Mouse (Mus musculus) lung, embryonic 15.5 days (tissue): ENCODE measurements around the gene Il17a. TPM values are rescaled to one million over a fixed set of nuclear protein-coding genes. Genes with fewer than 3 reads are reported as not detected.

Source experiments
- ATAC-seq: fragments of 200-750 bp; cut with Nextera tagmentation; 2 replicates; pipeline ENCODE4 v1.8.0; 2017; ENCODE audit warnings: moderate number of reproducible peaks, borderline replicate concordance; ENCODE audit not compliant: low FRiP score, low TSS enrichment; ENCODE audit errors: extremely low read depth
- H3K27ac ChIP-seq: fragments of 300-500 bp; sonication (generic); 2 replicates; pipeline ENCODE4 v1.5.1; 2015; ENCODE audit warnings: moderate library complexity, mild to moderate bottlenecking, inconsistent platforms
- H3K27me3 ChIP-seq: fragments of 300-500 bp; sonication (generic); 2 replicates; pipeline ENCODE4 v1.6.1; 2015; ENCODE audit warnings: inconsistent platforms
- H3K36me3 ChIP-seq: fragments of 300-500 bp; sonication (generic); 2 replicates; pipeline ENCODE4 v1.6.1; 2015; ENCODE audit warnings: inconsistent platforms
- H3K4me1 ChIP-seq: fragments of 300-500 bp; sonication (generic); 2 replicates; pipeline ENCODE4 v1.6.1; 2015; ENCODE audit warnings: inconsistent platforms
- H3K4me2 ChIP-seq: fragments of 300-500 bp; sonication (generic); 2 replicates; pipeline ENCODE4 v1.6.1; 2015; ENCODE audit warnings: inconsistent platforms, mild to moderate bottlenecking, moderate library complexity
- H3K4me3 ChIP-seq: fragments of 300-500 bp; sonication (generic); 2 replicates; pipeline ENCODE4 v1.5.1; 2015; ENCODE audit warnings: mild to moderate bottlenecking, inconsistent platforms
- H3K9ac ChIP-seq: fragments of 300-500 bp; sonication (generic); 2 replicates; pipeline ENCODE4 v1.6.1; 2015; ENCODE audit warnings: inconsistent platforms
- H3K9me3 ChIP-seq: fragments of 300-500 bp; sonication (generic); 2 replicates; pipeline ENCODE4 v1.6.1; 2016; ENCODE audit warnings: inconsistent platforms
- WGBS: fragments of 180-500 bp; shearing (Covaris S2); methylation state at CpG from one replicate; pipeline ENCODE4 v1.1.7; 2015; 5-methylcytosine and 5-hydroxymethylcytosine counted together
- polyA plus RNA-seq: library from polyadenylated mRNA; unstranded; fragments of >200 nt; fragmentation: Nextera tagmentation; extraction: Ambion mirVana; gene quantifications from 2 replicates; pipeline ENCODE4 v1.2.1, GENCODE M21; 2015

Il17a gene
- not detected in 2 replicates for polyA plus RNA-seq

- no peak for ATAC-seq
- Histone ChIP-seq H3K36me3 (no peaks in the 10 kb centered on the region), H3K9me3 (no peaks in the 10 kb centered on the region), H3K9ac (no peak within 1 kb of the TSS), H3K27me3 (no peaks in the 10 kb centered on the region), H3K4me3 (no peak within 1 kb of the TSS), H3K27ac (no peak within 1 kb of the TSS), H3K4me2 (no peak within 1 kb of the TSS), H3K4me1 (no peaks in the 10 kb centered on the region)
- 88% methylated on average over 10 of the region's 10 CpGs for WGBS
Observed at GRCm38 (mm10) chr1:20730903-20731302, at the start of gene Il17a. Gene Il17a (plus strand): TSS chr1:20730905.

GRCm38 (mm10) chr1:20682849-20683248 lies 47.9 kb upstream of the Il17a start:
- Histone ChIP-seq H3K4me3 (no peak overlapping the region), H3K9ac (no peak overlapping the region), H3K4me1 (no peaks in the 10 kb centered on the region), H3K4me2 (no peak overlapping the region), H3K36me3 (no peaks in the 10 kb centered on the region), H3K27me3 (no peaks in the 10 kb centered on the region), H3K9me3 (no peaks in the 10 kb centered on the region), H3K27ac (no peak overlapping the region)
- ATAC-seq: no peak

GRCm38 (mm10) chr1:20683386-20683785 lies 47.3 kb upstream of the Il17a start:
- ATAC-seq: no peak
- no peaks in the 10 kb centered on the region for H3K27me3 ChIP-seq
- H3K9me3 ChIP-seq: no peaks in the 10 kb centered on the region
- H3K9ac ChIP-seq: no peak overlapping the region
- 91% methylated on average over 5 of the region's 5 CpGs for WGBS
- no peaks in the 10 kb centered on the region for H3K4me1 ChIP-seq
- no peaks in the 10 kb centered on the region for H3K36me3 ChIP-seq
- H3K27ac ChIP-seq: no peak overlapping the region
- H3K4me2 ChIP-seq: no peak overlapping the region
- H3K4me3 ChIP-seq: no peak overlapping the region

GRCm38 (mm10) chr1:20683853-20684252 lies 46.9 kb upstream of the Il17a start:
- Histone ChIP-seq H3K36me3 (no peaks in the 10 kb centered on the region), H3K4me2 (no peak overlapping the region), H3K27ac (no peak overlapping the region), H3K4me1 (no peaks in the 10 kb centered on the region), H3K4me3 (no peak overlapping the region), H3K9ac (no peak overlapping the region), H3K27me3 (no peaks in the 10 kb centered on the region), H3K9me3 (no peaks in the 10 kb centered on the region)
- WGBS: 61% methylated on average over 3 of the region's 3 CpGs
- no peak for ATAC-seq

- Histone ChIP-seq H3K4me2 (no peak overlapping the region), H3K9me3 (no peaks in the 10 kb centered on the region), H3K4me1 (no peaks in the 10 kb centered on the region), H3K36me3 (no peaks in the 10 kb centered on the region), H3K27ac (no peak overlapping the region), H3K9ac (no peak overlapping the region), H3K27me3 (no peaks in the 10 kb centered on the region), H3K4me3 (no peak overlapping the region)
- 86% methylated on average over 3 of the region's 3 CpGs for WGBS
- ATAC-seq: no peak
Observed at GRCm38 (mm10) chr1:20684403-20684802, 46.3 kb upstream of the Il17a start.

- H3K4me3 ChIP-seq: no peak overlapping the region
- H3K4me1 ChIP-seq: no peaks in the 10 kb centered on the region
- WGBS: 78% methylated on average over 2 of the region's 2 CpGs
- H3K36me3 ChIP-seq: no peaks in the 10 kb centered on the region
- no peaks in the 10 kb centered on the region for H3K27me3 ChIP-seq
- no peak for ATAC-seq
- H3K27ac ChIP-seq: no peak overlapping the region
- H3K9ac ChIP-seq: no peak overlapping the region
- no peaks in the 10 kb centered on the region for H3K9me3 ChIP-seq
- H3K4me2 ChIP-seq: no peak overlapping the region
Observed at GRCm38 (mm10) chr1:20685393-20685792, 45.3 kb upstream of the Il17a start.

GRCm38 (mm10) chr1:20685907-20686306 lies 44.8 kb upstream of the Il17a start:
- H3K36me3 ChIP-seq: no peaks in the 10 kb centered on the region
- no peaks in the 10 kb centered on the region for H3K4me1 ChIP-seq
- WGBS: 74% methylated on average over 4 of the region's 4 CpGs
- H3K9me3 ChIP-seq: no peaks in the 10 kb centered on the region
- no peak for ATAC-seq
- H3K9ac ChIP-seq: no peak overlapping the region
- H3K27me3 ChIP-seq: no peaks in the 10 kb centered on the region
- H3K4me3 ChIP-seq: no peak overlapping the region
- H3K27ac ChIP-seq: no peak overlapping the region
- no peak overlapping the region for H3K4me2 ChIP-seq

- ATAC-seq: no peak
Observed at GRCm38 (mm10) chr1:20691336-20691735, 39.4 kb upstream of the Il17a start.

GRCm38 (mm10) chr1:20693634-20694313 lies 36.9 kb upstream of the Il17a start:
- Histone ChIP-seq H3K27me3 (no peaks in the 10 kb centered on the region), H3K27ac (no peak overlapping the region), H3K4me3 (no peak overlapping the region), H3K9ac (no peak overlapping the region), H3K9me3 (no peaks in the 10 kb centered on the region), H3K4me2 (no peak overlapping the region), H3K4me1 (no peaks in the 10 kb centered on the region), H3K36me3 (no peaks in the 10 kb centered on the region)
- no peak for ATAC-seq
- WGBS: 66% methylated on average over 6 of the region's 6 CpGs

More at GRCm38 (mm10) chr1:20691336-20691735, 39.4 kb upstream of the Il17a start:
- no peaks in the 10 kb centered on the region for H3K36me3 ChIP-seq
- no peak overlapping the region for H3K9ac ChIP-seq
- H3K4me1 ChIP-seq: no peaks in the 10 kb centered on the region
- WGBS: 89% methylated on average over 8 of the region's 8 CpGs
- no peaks in the 10 kb centered on the region for H3K27me3 ChIP-seq
- H3K27ac ChIP-seq: no peak overlapping the region
- H3K9me3 ChIP-seq: no peaks in the 10 kb centered on the region
- no peak overlapping the region for H3K4me2 ChIP-seq
- no peak overlapping the region for H3K4me3 ChIP-seq

GRCm38 (mm10) chr1:20700011-20700410 lies 30.7 kb upstream of the Il17a start:
- Histone ChIP-seq H3K4me3 (no peak overlapping the region), H3K4me2 (no peak overlapping the region)

GRCm38 (mm10) chr1:20736572-20736971 lies 5.9 kb downstream of the Il17a start:
- Histone ChIP-seq H3K9ac (no peak overlapping the region), H3K4me1 (no peaks in the 10 kb centered on the region), H3K27ac (no peak overlapping the region), H3K9me3 (no peaks in the 10 kb centered on the region), H3K36me3 (no peaks in the 10 kb centered on the region), H3K27me3 (no peaks in the 10 kb centered on the region), H3K4me3 (no peak overlapping the region), H3K4me2 (no peak overlapping the region)
- WGBS: 84% methylated on average over 4 of the region's 4 CpGs
- no peak for ATAC-seq

More at GRCm38 (mm10) chr1:20700011-20700410, 30.7 kb upstream of the Il17a start:
- Histone ChIP-seq H3K36me3 (no peaks in the 10 kb centered on the region), H3K4me1 (no peaks in the 10 kb centered on the region), H3K27me3 (no peaks in the 10 kb centered on the region), H3K9ac (no peak overlapping the region), H3K9me3 (no peaks in the 10 kb centered on the region), H3K27ac (no peak overlapping the region)
- no peak for ATAC-seq
- WGBS: 62% methylated on average over 3 of the region's 3 CpGs

- Histone ChIP-seq H3K36me3 (no peaks in the 10 kb centered on the region), H3K4me3 (no peak overlapping the region), H3K27me3 (no peaks in the 10 kb centered on the region), H3K4me2 (no peak overlapping the region), H3K4me1 (no peaks in the 10 kb centered on the region), H3K27ac (no peak overlapping the region), H3K9ac (no peak overlapping the region), H3K9me3 (no peaks in the 10 kb centered on the region)
- no peak for ATAC-seq
- WGBS: 81% methylated on average over 2 of the region's 2 CpGs
Observed at GRCm38 (mm10) chr1:20738483-20738882, 7.8 kb downstream of the Il17a start.
